Mouse (Mus musculus) kidney, embryonic 14.5 days (tissue): ENCODE data around the gene Smim15. TPM values are rescaled to one million over a fixed set of nuclear protein-coding genes. Genes with fewer than 3 reads are reported as not detected.

ENCODE experiments used
- ATAC-seq: fragments of 200-750 bp; cut with Nextera tagmentation; 2 replicates; pipeline ENCODE4 v1.8.0; 2017; ENCODE audit warnings: moderate number of reproducible peaks, mild to moderate bottlenecking, moderate TSS enrichment, moderate library complexity; ENCODE audit not compliant: low FRiP score, low TSS enrichment
- H3K27ac ChIP-seq: fragments of 300-500 bp; sonication (generic); 2 replicates; pipeline ENCODE4 v1.5.1; 2014; ENCODE audit warnings: low read depth, mild to moderate bottlenecking, low read length, moderate library complexity, mixed read lengths
- H3K27me3 ChIP-seq: fragments of 300-500 bp; sonication (generic); 2 replicates; pipeline ENCODE4 v1.6.1; 2014; ENCODE audit warnings: mild to moderate bottlenecking, low read length; ENCODE audit not compliant: control insufficient read depth, insufficient read depth
- H3K36me3 ChIP-seq: fragments of 300-500 bp; sonication (generic); 2 replicates; pipeline ENCODE4 v1.6.1; 2014; ENCODE audit warnings: low read length, mixed read lengths; ENCODE audit not compliant: control insufficient read depth, insufficient read depth
- H3K4me1 ChIP-seq: fragments of 300-500 bp; sonication (generic); 2 replicates; pipeline ENCODE4 v1.6.1; 2014; ENCODE audit warnings: low read length, mixed read lengths; ENCODE audit not compliant: control insufficient read depth, insufficient read depth
- H3K4me2 ChIP-seq: fragments of 300-500 bp; sonication (generic); replicated peaks from 2 replicates; pipeline ENCODE4 v1.6.1; 2014; ENCODE audit warnings: low read depth, mild to moderate bottlenecking, low read length
- H3K4me3 ChIP-seq: fragments of 300-500 bp; sonication (generic); 2 replicates; pipeline ENCODE4 v1.5.1; 2014; ENCODE audit warnings: mild to moderate bottlenecking, low read length
- H3K9ac ChIP-seq: fragments of 300-500 bp; sonication (generic); 2 replicates; pipeline ENCODE4 v1.6.1; 2014; ENCODE audit warnings: low read depth, mild to moderate bottlenecking, low read length, moderate library complexity
- H3K9me3 ChIP-seq: fragments of 300-500 bp; sonication (generic); 2 replicates; pipeline ENCODE4 v1.6.1; 2016; ENCODE audit warnings: low read length; ENCODE audit not compliant: control insufficient read depth
- WGBS: fragments of 180-500 bp; shearing (Covaris S2); extraction: QIAGEN DNeasy Blood & Tissue Kit; methylation state at CpG from one replicate; pipeline ENCODE4 v1.1.7; 2014; 5-methylcytosine and 5-hydroxymethylcytosine counted together
- polyA plus RNA-seq: library from polyadenylated mRNA; unstranded; fragments of >200 nt; fragmentation: Nextera tagmentation; extraction: Ambion mirVana; gene quantifications from 2 replicates; pipeline ENCODE4 v1.2.1, GENCODE M21; 2014

Smim15 gene
- 82.1 and 89.5 TPM in 2 replicates for polyA plus RNA-seq

- Histone ChIP-seq H3K27ac (peak within 1 kb of the TSS; percentile 96), H3K27me3 (no peaks in the 10 kb centered on the region), H3K4me3 (peak within 1 kb of the TSS; percentile 66), H3K36me3 (peaks cover 17% of the 10 kb centered on the region), H3K9me3 (no peaks in the 10 kb centered on the region), H3K4me1 (peaks cover 28% of the 10 kb centered on the region), H3K4me2 (peak within 1 kb of the TSS; percentile 61), H3K9ac (peak within 1 kb of the TSS; percentile 87)
- WGBS, result under 1% methylated on average over 63 of the region's 71 CpGs
- peak; percentile 97 for ATAC-seq
These were observed at the start of gene Smim15 for GRCm38 (mm10) chr13:108044222-108044941. Gene Smim15, plus strand, starts transcription at chr13:108044446.

- H3K9ac ChIP-seq, result no peak overlapping the region
- H3K4me2 ChIP-seq, result no peak overlapping the region
- 0 out of 2 replicates have a peak, but pooled peaks cover 3% of the 10 kb centered on the region for H3K4me1 ChIP-seq
- no peak overlapping the region for H3K4me3 ChIP-seq
- no peaks in the 10 kb centered on the region for H3K9me3 ChIP-seq
- ATAC-seq, result no peak
- H3K27me3 ChIP-seq, result no peaks in the 10 kb centered on the region
- H3K27ac ChIP-seq, result no peak overlapping the region
- 58% methylated on average over 7 of the region's 7 CpGs for WGBS
- H3K36me3 ChIP-seq, result no peaks in the 10 kb centered on the region
These were observed 49.0 kb upstream of the Smim15 start for GRCm38 (mm10) chr13:107995211-107995610.

GRCm38 (mm10) chr13:107996301-107996700 lies 47.9 kb upstream of the Smim15 start:
- Histone ChIP-seq H3K4me2 (no peak overlapping the region), H3K27me3 (no peaks in the 10 kb centered on the region), H3K9ac (no peak overlapping the region), H3K27ac (no peak overlapping the region), H3K9me3 (no peaks in the 10 kb centered on the region), H3K4me3 (no peak overlapping the region), H3K36me3 (no peaks in the 10 kb centered on the region), H3K4me1 (0 out of 2 replicates have a peak, but pooled peaks cover 3% of the 10 kb centered on the region)
- WGBS, result 95% methylated on average over 3 of the region's 3 CpGs
- no peak for ATAC-seq

- no peak overlapping the region for H3K27ac ChIP-seq
- no peaks in the 10 kb centered on the region for H3K36me3 ChIP-seq
- WGBS, result 79% methylated on average over 4 of the region's 4 CpGs
- no peaks in the 10 kb centered on the region for H3K27me3 ChIP-seq
- ATAC-seq, result no peak
- no peak overlapping the region for H3K4me3 ChIP-seq
- H3K4me1 ChIP-seq, result no peaks in the 10 kb centered on the region
- no peak overlapping the region for H3K4me2 ChIP-seq
- peaks cover 5% of the 10 kb centered on the region; the same call in 1 of the 2 replicates for H3K9me3 ChIP-seq
- H3K9ac ChIP-seq, result no peak overlapping the region
These were observed 36.4 kb upstream of the Smim15 start for GRCm38 (mm10) chr13:108007861-108008260.

- H3K4me1 ChIP-seq, result no peaks in the 10 kb centered on the region
- H3K4me2 ChIP-seq, result no peak overlapping the region
- peaks cover 5% of the 10 kb centered on the region; the same call in 1 of the 2 replicates for H3K9me3 ChIP-seq
- whole genome bisulfite sequencing, result 61% methylated on average over 8 of the region's 8 CpGs
- H3K4me3 ChIP-seq, result no peak overlapping the region
- no peaks in the 10 kb centered on the region for H3K36me3 ChIP-seq
- no peak overlapping the region for H3K27ac ChIP-seq
- H3K27me3 ChIP-seq, result no peaks in the 10 kb centered on the region
- H3K9ac ChIP-seq, result no peak overlapping the region
- no peak for ATAC-seq
These were observed 31.1 kb upstream of the Smim15 start for GRCm38 (mm10) chr13:108013110-108013509.

GRCm38 (mm10) chr13:108013839-108014238 lies 30.4 kb upstream of the Smim15 start:
- 59% methylated on average over 6 of the region's 6 CpGs for WGBS
- Histone ChIP-seq H3K27me3 (no peaks in the 10 kb centered on the region), H3K36me3 (no peaks in the 10 kb centered on the region), H3K9ac (no peak overlapping the region), H3K4me1 (no peaks in the 10 kb centered on the region), H3K27ac (0 out of 2 replicates have a peak overlapping the region, but pooled peaks have one; percentile 51), H3K4me2 (no peak overlapping the region), H3K4me3 (no peak overlapping the region), H3K9me3 (peaks cover under 1% of the 10 kb centered on the region; the same call in 1 of the 2 replicates)
- peak; percentile 78 for ATAC-seq

- Histone ChIP-seq H3K27ac (no peak overlapping the region), H3K9me3 (no peaks in the 10 kb centered on the region), H3K9ac (no peak overlapping the region), H3K4me1 (no peaks in the 10 kb centered on the region), H3K27me3 (no peaks in the 10 kb centered on the region), H3K4me2 (no peak overlapping the region), H3K36me3 (no peaks in the 10 kb centered on the region), H3K4me3 (no peak overlapping the region)
- WGBS, result 87% methylated on average over 6 of the region's 6 CpGs
- no peak for ATAC-seq
These were observed 29.1 kb upstream of the Smim15 start for GRCm38 (mm10) chr13:108015166-108015565.

GRCm38 (mm10) chr13:108017349-108017748 lies 26.9 kb upstream of the Smim15 start:
- no peak overlapping the region for H3K9ac ChIP-seq
- H3K4me1 ChIP-seq, result no peaks in the 10 kb centered on the region
- no peak overlapping the region for H3K27ac ChIP-seq
- H3K4me2 ChIP-seq, result no peak overlapping the region
- no peaks in the 10 kb centered on the region for H3K27me3 ChIP-seq
- H3K4me3 ChIP-seq, result no peak overlapping the region
- no peak for ATAC-seq
- H3K36me3 ChIP-seq, result no peaks in the 10 kb centered on the region
- 75% methylated on average over 6 of the region's 6 CpGs for WGBS
- H3K9me3 ChIP-seq, result no peaks in the 10 kb centered on the region

GRCm38 (mm10) chr13:108025802-108026201 lies 18.4 kb upstream of the Smim15 start:
- Histone ChIP-seq H3K9me3 (no peaks in the 10 kb centered on the region), H3K27ac (no peak overlapping the region), H3K36me3 (no peaks in the 10 kb centered on the region), H3K9ac (no peak overlapping the region), H3K27me3 (no peaks in the 10 kb centered on the region), H3K4me1 (no peaks in the 10 kb centered on the region), H3K4me2 (no peak overlapping the region), H3K4me3 (no peak overlapping the region)
- WGBS, result 70% methylated on average over 3 of the region's 3 CpGs
- ATAC-seq, result no peak
